In the genomic region with DNA sequence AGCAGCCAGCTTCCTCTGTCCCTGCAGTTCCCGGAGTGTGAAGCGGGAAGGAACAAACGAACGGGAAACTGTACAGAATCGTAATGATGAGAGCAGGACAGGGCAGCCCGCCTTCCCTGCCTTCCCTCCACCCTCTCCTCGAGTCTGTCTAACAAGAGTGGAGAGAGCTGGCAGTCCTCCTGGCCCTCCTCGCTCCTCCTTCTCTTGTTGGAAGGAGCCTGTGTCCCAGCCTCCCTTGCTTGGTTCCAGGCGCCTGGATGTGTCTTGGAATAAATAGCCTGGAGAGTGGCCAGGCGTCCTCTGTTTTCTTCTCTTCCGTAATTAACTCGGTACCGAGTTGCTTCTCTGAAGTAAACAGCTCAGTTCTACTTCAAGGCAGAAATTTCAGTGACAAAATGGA, we compare ENCODE assay signal across 10 mouse cellular contexts.
DNase-seq lines count a peak whose midpoint lies in the region; ATAC-seq lines count a peak whose summit lies in the region.
"Had no signal": no experiment of that assay in that cellular context is flagged by ENCODE, and none has a peak within 500 bp of the region (broad histone marks: within the 10 kb centered on the region; RNA-seq: fewer than 3 reads in every experiment).

No protein-coding gene starts in this region.

- H3K9me3 ChIP-seq in hindbrain, embryonic 15.5 days = no peaks in the 10 kb centered on the region
- no peaks in the 10 kb centered on the region for H3K9me3 ChIP-seq in hindbrain, embryonic 12.5 days (replicated peaks)
- H3K9me3 ChIP-seq: embryonic facial prominence, embryonic 12.5 days; liver, embryonic 13.5 days had no signal

- DNase-seq in cerebellum, adult 9-11 months = peak; percentile 48
- peak; percentile 65 for DNase-seq in heart, adult 8-10 months (ENCODE audit: low spot score)
- peak; percentile 61 to 83 for DNase-seq in layer of hippocampus, postnatal 14 days (ENCODE audit: low spot score in 2 of 2)
- peak; percentile 69 for DNase-seq in ovary, adult 18-20 months (ENCODE audit: low spot score)
- DNase-seq in thymus, postnatal 10 days (ENCODE audit: low spot score in 2 of 2) = no peak
- no peak for DNase-seq in spleen, adult 12 weeks (ENCODE audit: low spot score)
- DNase-seq: liver, embryonic 13.5 days had no signal

- 0 out of 2 replicates have a peak, but pooled peaks cover 5% of the 10 kb centered on the region for H3K4me1 ChIP-seq in hindbrain, embryonic 15.5 days (replicated peaks)
- no peaks in the 10 kb centered on the region for H3K4me1 ChIP-seq in hindbrain, embryonic 12.5 days
- H3K4me1 ChIP-seq: embryonic facial prominence, embryonic 12.5 days; liver, embryonic 13.5 days had no signal

- H3K4me3 ChIP-seq in hindbrain, embryonic 15.5 days = no peak overlapping the region
- H3K4me3 ChIP-seq in hindbrain, embryonic 12.5 days = no peak overlapping the region
- H3K4me3 ChIP-seq: embryonic facial prominence, embryonic 12.5 days; liver, embryonic 13.5 days had no signal

- 58% methylated on average over 13 of the region's 13 CpGs for WGBS in hindbrain, embryonic 15.5 days
- WGBS in hindbrain, embryonic 12.5 days = 81% methylated on average over 13 of the region's 13 CpGs

- peak; percentile 82 for ATAC-seq in hindbrain, embryonic 15.5 days (ENCODE audit: low FRiP score, low read depth)
- no peak for ATAC-seq in hindbrain, embryonic 12.5 days (ENCODE audit: low FRiP score)

- no peaks in the 10 kb centered on the region for H3K27me3 ChIP-seq in hindbrain, embryonic 15.5 days
- no peaks in the 10 kb centered on the region for H3K27me3 ChIP-seq in hindbrain, embryonic 12.5 days
- H3K27me3 ChIP-seq: embryonic facial prominence, embryonic 12.5 days; liver, embryonic 13.5 days had no signal

- no peak overlapping the region for H3K9ac ChIP-seq in hindbrain, embryonic 15.5 days
- H3K9ac ChIP-seq in hindbrain, embryonic 12.5 days = no peak overlapping the region
- H3K9ac ChIP-seq: embryonic facial prominence, embryonic 12.5 days; liver, embryonic 13.5 days had no signal

- H3K4me2 ChIP-seq in hindbrain, embryonic 15.5 days = no peak overlapping the region
- H3K4me2 ChIP-seq in hindbrain, embryonic 12.5 days (replicated peaks) = no peak overlapping the region
- H3K4me2 ChIP-seq: embryonic facial prominence, embryonic 12.5 days; liver, embryonic 13.5 days had no signal

- no peaks in the 10 kb centered on the region for H3K36me3 ChIP-seq in hindbrain, embryonic 15.5 days
- H3K36me3 ChIP-seq in hindbrain, embryonic 12.5 days = no peaks in the 10 kb centered on the region
- H3K36me3 ChIP-seq: embryonic facial prominence, embryonic 12.5 days; liver, embryonic 13.5 days had no signal

- peak overlapping the region; percentile 42 for H3K27ac ChIP-seq in hindbrain, embryonic 15.5 days (replicated peaks)
- no peak overlapping the region for H3K27ac ChIP-seq in hindbrain, embryonic 12.5 days
- H3K27ac ChIP-seq: embryonic facial prominence, embryonic 12.5 days; liver, embryonic 13.5 days had no signal

Comparison
In these comparisons a context has a peak if more than half of its experiments do, and no peak if none do; other contexts are left out.
1. DNase-seq: peak in cerebellum, adult 9-11 months (single experiment), heart, adult 8-10 months (single experiment), layer of hippocampus, postnatal 14 days (2 of 2) and ovary, adult 18-20 months (single experiment); none in thymus, postnatal 10 days (0 of 2) and spleen, adult 12 weeks (single experiment).